Mouse (Mus musculus): ENCODE results near the gene Gm21987.

- no peak for TF ChIP-seq BHLHE40 (IDR thresholded peaks at IDR 0.05; ENCODE audit: borderline replicate concordance, low read depth, low read length)
- no peak for TF ChIP-seq CTCF (IDR thresholded peaks at IDR 0.05 in 2 of 3, conservative IDR thresholded peaks at IDR 0.05 in 1 of 3; ENCODE audit: control insufficient read depth in 1 of 3, insufficient read depth in 1 of 3, low read depth in 2 of 3, low read length in 3 of 3, poor library complexity in 1 of 3, severe bottlenecking in 1 of 3)
- TF ChIP-seq POLR2A (IDR thresholded peaks at IDR 0.05; ENCODE audit: control insufficient read depth in 1 of 2, insufficient read depth in 1 of 2, low read depth in 1 of 2, low read length in 2 of 2, poor library complexity in 1 of 2) = peak in 1 of 2 experiments; percentile 76; a peak in 2 of 4 replicates
- TF ChIP-seq USF2 (IDR thresholded peaks at IDR 0.05; ENCODE audit: borderline replicate concordance in 1 of 2, insufficient read depth in 1 of 2, low read depth in 1 of 2, low read length in 2 of 2) = no peak
- no peak for TF ChIP-seq UBTF (IDR thresholded peaks at IDR 0.05; ENCODE audit: borderline replicate concordance, insufficient read depth, low read depth, low read length)
- peak in 1 of 2 experiments; percentile 73; a peak in 2 of 4 replicates for TF ChIP-seq EP300 (IDR thresholded peaks at IDR 0.05; ENCODE audit: low read depth in 1 of 2, low read length in 2 of 2)
- TF ChIP-seq MYB (IDR thresholded peaks at IDR 0.05; ENCODE audit: low read depth, low read length) = no peak
- 0 out of 2 replicates have a peak, but pooled peaks have one; percentile 20 for TF ChIP-seq GATA1 (IDR thresholded peaks at IDR 0.05; ENCODE audit: low read depth, low read length)
- TF ChIP-seq HCFC1 (IDR thresholded peaks at IDR 0.05; ENCODE audit: low read depth, low read length) = peak; percentile 12; the same call in 1 of the 2 replicates
- no peak for TF ChIP-seq ZC3H11A (IDR thresholded peaks at IDR 0.05; ENCODE audit: low read depth, low read length)
Observed at GRCm38 (mm10) chr16:38370633-38371374, 24.0 kb downstream of the Gm21987 start.

Data from MEL (cell line).